Mouse (Mus musculus): ENCODE measurements at regions not wholly inside any gene's neighbourhood (a gene's known extent, or its start where the extent isn't known, plus 50 kb on each side); places are given as distances from the start of the nearest gene placed in this dataset.

GRCm38 (mm10) chr5:119944371-119944770 lies 111.9 kb downstream of the Tbx5 start:
- DNase-seq = no peak

- DNase-seq = no peak
Observed at GRCm38 (mm10) chr5:119948399-119948798, 115.9 kb downstream of the Tbx5 start.

GRCm38 (mm10) chr5:119952085-119952484 lies 119.6 kb downstream of the Tbx5 start:
- no peak for DNase-seq

- no peak for DNase-seq
Observed at GRCm38 (mm10) chr5:119953189-119953588, 120.7 kb downstream of the Tbx5 start.

GRCm38 (mm10) chr5:119953811-119954566 lies 121.5 kb downstream of the Tbx5 start:
- peak; percentile 16 for DNase-seq

- DNase-seq = no peak
Observed at GRCm38 (mm10) chr5:119958942-119959341, 126.5 kb downstream of the Tbx5 start.

- no peak for DNase-seq
Observed at GRCm38 (mm10) chr5:119964751-119965150, 132.3 kb downstream of the Tbx5 start.

- DNase-seq = peak; percentile 19
Observed at GRCm38 (mm10) chr5:119971286-119971685, 138.8 kb downstream of the Tbx5 start.

GRCm38 (mm10) chr5:119972802-119973437 lies 140.5 kb downstream of the Tbx5 start:
- DNase-seq = peak; percentile 58

- no peak for DNase-seq
Observed at GRCm38 (mm10) chr5:119978096-119978715, 138.1 kb upstream of the Rbm19 start.

- DNase-seq = peak; percentile 21
Observed at GRCm38 (mm10) chr5:119981111-119981807, 135.0 kb upstream of the Rbm19 start.

- DNase-seq = no peak
Observed at GRCm38 (mm10) chr5:119984206-119984605, 132.1 kb upstream of the Rbm19 start.

GRCm38 (mm10) chr5:119992130-119992529 lies 124.1 kb upstream of the Rbm19 start:
- DNase-seq = no peak

GRCm38 (mm10) chr5:119995726-119996125 lies 120.5 kb upstream of the Rbm19 start:
- no peak for DNase-seq

GRCm38 (mm10) chr5:120005696-120006469 lies 110.4 kb upstream of the Rbm19 start:
- DNase-seq = no peak

- no peak for DNase-seq
Observed at GRCm38 (mm10) chr5:120007738-120008137, 108.5 kb upstream of the Rbm19 start.

GRCm38 (mm10) chr5:120008306-120008705 lies 108.0 kb upstream of the Rbm19 start:
- DNase-seq = no peak

GRCm38 (mm10) chr5:120015417-120015816 lies 100.8 kb upstream of the Rbm19 start:
- DNase-seq = no peak

GRCm38 (mm10) chr5:120018126-120018525 lies 98.1 kb upstream of the Rbm19 start:
- DNase-seq = no peak

GRCm38 (mm10) chr5:120020748-120021147 lies 95.5 kb upstream of the Rbm19 start:
- DNase-seq = no peak

GRCm38 (mm10) chr5:120022276-120022675 lies 94.0 kb upstream of the Rbm19 start:
- DNase-seq = no peak

GRCm38 (mm10) chr5:120024071-120024470 lies 92.2 kb upstream of the Rbm19 start:
- peak; percentile 40 for DNase-seq

GRCm38 (mm10) chr5:120025212-120025611 lies 91.1 kb upstream of the Rbm19 start:
- DNase-seq = no peak
